Mouse (Mus musculus) midbrain, embryonic 15.5 days (tissue): ENCODE measurements around the gene Hist2h2ac. TPM values are rescaled to one million over a fixed set of nuclear protein-coding genes. Genes with fewer than 3 reads are reported as not detected.
"Not testable (repeated sequence)": the region's sequence is repeated elsewhere in the genome, so short reads cannot be mapped to it uniquely, and the experiment has no call there.

ENCODE experiments used
- ATAC-seq: fragments of 200-750 bp; cut with Nextera tagmentation; replicated peaks from 2 replicates; pipeline ENCODE4 v1.8.0; 2017; ENCODE audit warnings: moderate TSS enrichment
- H3K27ac ChIP-seq: fragments of 300-500 bp; sonication (generic); 2 replicates; pipeline ENCODE4 v1.5.1; 2015; ENCODE audit warnings: mild to moderate bottlenecking, inconsistent platforms
- H3K27me3 ChIP-seq: fragments of 300-500 bp; sonication (generic); replicated peaks from 2 replicates; pipeline ENCODE4 v1.6.1; 2015; ENCODE audit warnings: inconsistent platforms
- H3K36me3 ChIP-seq: fragments of 300-500 bp; sonication (generic); replicated peaks from 2 replicates; pipeline ENCODE4 v1.6.1; 2015; ENCODE audit warnings: inconsistent platforms
- H3K4me1 ChIP-seq: fragments of 300-500 bp; sonication (generic); 2 replicates; pipeline ENCODE4 v1.6.1; 2015; ENCODE audit warnings: inconsistent platforms
- H3K4me2 ChIP-seq: fragments of 300-500 bp; sonication (generic); 2 replicates; pipeline ENCODE4 v1.6.1; 2015; ENCODE audit warnings: inconsistent platforms, mild to moderate bottlenecking, moderate library complexity
- H3K4me3 ChIP-seq: fragments of 300-500 bp; sonication (generic); 2 replicates; pipeline ENCODE4 v1.5.1; 2015; ENCODE audit warnings: mild to moderate bottlenecking, inconsistent platforms
- H3K9ac ChIP-seq: fragments of 300-500 bp; sonication (generic); 2 replicates; pipeline ENCODE4 v1.6.1; 2015; ENCODE audit warnings: mild to moderate bottlenecking, inconsistent platforms
- H3K9me3 ChIP-seq: fragments of 300-500 bp; sonication (generic); 2 replicates; pipeline ENCODE4 v1.6.1; 2016; ENCODE audit warnings: inconsistent platforms
- WGBS: fragments of 180-500 bp; shearing (Covaris S2); methylation state at CpG from one replicate; pipeline ENCODE4 v1.1.7; 2015; ENCODE audit warnings: mixed read lengths; 5-methylcytosine and 5-hydroxymethylcytosine counted together
- polyA plus RNA-seq: library from polyadenylated mRNA; unstranded; fragments of >200 nt; fragmentation: Nextera tagmentation; extraction: Ambion mirVana; gene quantifications from 2 replicates; pipeline ENCODE4 v1.2.1, GENCODE M21; 2015

The Hist2h2ac gene
- polyA plus RNA-seq, 1 experiment from 2014 or later = 1.8 TPM

DNA sequence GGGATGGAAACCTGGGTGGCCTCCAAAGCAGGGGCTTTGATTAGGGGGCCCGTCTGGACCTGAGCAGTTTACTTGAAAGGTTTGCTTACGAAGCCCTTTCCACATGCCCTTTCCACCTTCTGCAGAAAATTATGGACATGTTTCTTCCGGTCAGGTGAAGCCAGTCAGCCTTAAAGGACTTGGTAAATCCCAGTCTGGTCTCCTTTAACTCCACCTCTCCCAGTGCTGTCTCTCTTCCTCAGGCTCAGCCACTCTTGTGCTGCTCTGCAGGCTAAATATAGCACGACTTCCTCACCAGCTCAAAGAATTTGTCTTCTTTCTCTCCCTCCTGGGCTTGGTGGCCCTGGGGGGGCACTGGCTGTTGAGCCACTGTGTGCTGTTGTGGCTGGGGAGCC is 38.3 kb downstream of the Hist2h2ac start:
- Histone ChIP-seq H3K9ac (peak overlapping the region; percentile 84), H3K4me2 (peak overlapping the region; percentile 70), H3K4me3 (peak overlapping the region; percentile 57), H3K4me1 (peaks cover 36% of the 10 kb centered on the region), H3K27ac (peak overlapping the region; percentile 84), H3K36me3 (peaks cover 20% of the 10 kb centered on the region; the same call in 1 of the 2 replicates), H3K9me3 (no peaks in the 10 kb centered on the region), H3K27me3 (no peaks in the 10 kb centered on the region)
- WGBS = 27% methylated on average over 4 of the region's 4 CpGs
- 0 out of 2 replicates have a peak, but pooled peaks have one; percentile 8 for ATAC-seq

DNA sequence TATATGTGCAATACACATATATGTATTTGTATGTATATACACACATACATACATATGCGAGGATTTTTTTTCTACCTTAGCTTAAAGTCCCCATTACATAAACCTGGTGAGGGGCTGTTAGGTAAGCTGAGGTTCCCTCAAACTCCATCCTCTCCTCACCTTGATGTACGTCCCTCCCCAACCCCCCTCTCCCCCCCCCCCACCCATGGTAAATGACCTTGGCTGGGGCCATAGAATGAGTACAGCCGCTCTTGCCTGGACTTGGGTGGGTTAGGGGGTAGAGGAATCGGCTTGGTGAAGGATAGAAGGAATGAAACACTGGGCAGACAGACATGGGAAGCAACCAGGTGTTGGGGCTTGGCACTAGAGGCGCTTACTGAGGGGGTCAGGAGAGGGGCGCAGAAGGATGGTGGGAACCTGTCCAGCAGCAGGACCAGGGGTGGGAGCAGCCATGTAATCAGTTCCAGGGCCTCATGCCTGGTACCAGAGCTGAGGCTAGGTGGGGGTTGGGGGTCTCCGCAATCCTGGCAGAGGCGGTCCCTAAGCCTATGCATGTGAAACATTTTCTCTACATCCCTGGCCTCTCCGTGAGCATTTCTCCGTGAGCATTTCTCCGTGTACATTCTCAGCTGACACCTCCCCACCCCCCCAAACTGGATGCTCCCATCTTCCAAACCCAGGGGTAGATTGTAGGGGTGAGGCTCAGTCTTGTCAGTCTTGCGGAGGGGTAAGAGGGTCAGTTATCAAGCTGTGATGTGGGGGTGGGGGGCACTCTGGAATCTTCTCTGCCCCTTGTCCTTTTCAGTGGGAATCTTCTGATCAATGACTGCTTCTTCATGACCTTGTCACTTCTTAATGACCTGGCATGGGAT is 38.9 kb downstream of the Hist2h2ac start:
- H3K4me2 ChIP-seq = peak overlapping the region; percentile 70
- no peaks in the 10 kb centered on the region for H3K9me3 ChIP-seq
- WGBS = 22% methylated on average over 12 of the region's 12 CpGs
- H3K27ac ChIP-seq = peak overlapping the region; percentile 84
- H3K4me1 ChIP-seq = peaks cover 36% of the 10 kb centered on the region
- H3K36me3 ChIP-seq = peaks cover 18% of the 10 kb centered on the region; the same call in 1 of the 2 replicates
- H3K9ac ChIP-seq = peak overlapping the region; percentile 84
- ATAC-seq = peak; percentile 61
- H3K27me3 ChIP-seq = no peaks in the 10 kb centered on the region
- H3K4me3 ChIP-seq = peak overlapping the region; percentile 57

DNA sequence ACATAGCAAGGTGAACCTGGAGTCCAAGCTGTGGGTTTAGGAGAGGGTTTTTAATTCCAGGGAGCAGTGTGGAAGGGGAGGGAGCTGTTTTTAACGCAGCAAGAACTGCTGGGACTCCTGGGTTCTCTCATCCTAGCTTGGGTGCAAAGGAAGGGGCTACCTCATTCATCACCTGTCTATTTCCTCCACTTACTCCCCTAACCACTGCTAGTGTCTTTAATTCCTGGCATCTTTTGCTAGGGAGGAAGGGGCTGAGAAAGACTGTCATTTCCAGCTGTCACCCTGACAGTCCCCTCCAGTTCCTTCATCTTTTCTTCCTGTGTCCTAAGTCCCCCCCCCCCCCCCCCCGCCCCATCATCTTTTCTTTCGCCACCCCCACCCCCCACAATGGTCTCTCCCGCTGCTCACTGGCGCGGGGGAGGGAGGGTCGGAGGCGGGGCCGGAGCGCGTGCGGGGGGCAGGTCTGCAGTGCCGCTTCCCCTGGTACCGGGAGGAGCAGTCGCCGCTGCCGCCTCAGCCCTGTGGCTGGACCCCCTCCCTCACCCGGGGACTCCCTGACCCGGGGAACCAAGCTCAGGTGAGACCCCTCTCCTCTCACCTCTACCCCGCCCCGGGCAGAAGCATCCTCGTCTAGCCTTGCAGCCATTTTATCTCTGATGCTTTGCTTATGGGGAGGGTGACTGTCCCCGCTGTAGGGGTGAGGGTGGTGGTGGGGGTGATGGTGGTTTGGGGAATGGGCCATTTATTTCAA is 39.8 kb downstream of the Hist2h2ac start, which contains the start of gene Sv2a:
Gene Sv2a, plus strand, starts transcription at position 425 of the 751 bp plus-strand sequence.
- no peaks in the 10 kb centered on the region for H3K9me3 ChIP-seq
- H3K4me2 ChIP-seq = peak within 1 kb of the TSS; percentile 70
- H3K27me3 ChIP-seq = no peaks in the 10 kb centered on the region
- peak within 1 kb of the TSS; percentile 57 for H3K4me3 ChIP-seq
- H3K27ac ChIP-seq = peak within 1 kb of the TSS; percentile 84
- H3K9ac ChIP-seq = peak within 1 kb of the TSS; percentile 84
- H3K4me1 ChIP-seq = peaks cover 36% of the 10 kb centered on the region
- H3K36me3 ChIP-seq = peaks cover 25% of the 10 kb centered on the region; the same call in 1 of the 2 replicates
- under 1% methylated on average over 16 of the region's 23 CpGs for WGBS
- ATAC-seq = peak; percentile 75

DNA sequence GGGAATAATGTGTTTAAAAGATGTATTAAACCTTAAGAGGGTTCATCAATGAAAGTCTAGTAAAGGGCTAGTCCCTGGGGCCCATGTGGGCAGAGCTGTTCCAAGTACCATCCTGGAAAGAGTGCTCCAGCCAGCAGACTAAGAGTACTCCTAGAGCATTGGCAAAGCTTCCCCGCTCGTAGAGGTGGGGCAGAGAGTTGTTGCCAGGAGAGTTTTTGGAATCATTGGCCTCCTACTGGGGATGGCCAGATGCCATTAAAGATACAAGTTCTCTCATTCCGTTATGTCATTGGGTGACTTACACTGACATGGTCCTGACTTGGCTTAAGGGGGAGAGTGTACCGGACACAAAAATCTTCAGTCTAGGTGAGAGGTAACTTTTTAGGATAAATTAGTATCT is 41.1 kb downstream of the Hist2h2ac start:
- H3K36me3 ChIP-seq = peaks cover 26% of the 10 kb centered on the region; the same call in 1 of the 2 replicates
- ATAC-seq = no peak
- H3K4me3 ChIP-seq = no peak overlapping the region
- WGBS = 66% methylated on average over 4 of the region's 4 CpGs
- peaks cover 36% of the 10 kb centered on the region for H3K4me1 ChIP-seq
- no peaks in the 10 kb centered on the region for H3K9me3 ChIP-seq
- no peak overlapping the region for H3K27ac ChIP-seq
- no peaks in the 10 kb centered on the region for H3K27me3 ChIP-seq
- no peak overlapping the region for H3K4me2 ChIP-seq
- no peak overlapping the region for H3K9ac ChIP-seq

DNA sequence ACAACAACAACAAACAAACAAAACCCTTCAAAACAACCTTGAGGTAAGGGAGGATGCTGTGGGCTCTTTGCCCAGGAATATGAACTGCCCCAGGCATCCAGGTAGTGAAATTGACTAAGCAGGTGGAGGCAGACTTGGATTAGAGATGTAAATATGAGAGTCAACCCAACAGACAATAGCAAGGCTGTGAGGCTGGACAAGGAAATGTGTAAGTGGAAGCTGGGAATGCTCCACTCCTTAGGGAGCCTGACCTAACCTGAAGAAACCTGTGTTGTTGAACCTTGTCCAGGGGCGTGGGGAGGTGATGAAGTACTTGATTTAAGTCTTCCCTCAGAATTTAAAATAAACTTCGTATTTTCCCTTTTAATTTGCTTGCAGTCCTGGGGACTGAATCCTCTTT is 41.8 kb downstream of the Hist2h2ac start:
- no peak overlapping the region for H3K27ac ChIP-seq
- H3K4me2 ChIP-seq = no peak overlapping the region
- H3K9ac ChIP-seq = no peak overlapping the region
- ATAC-seq = no peak
- H3K27me3 ChIP-seq = no peaks in the 10 kb centered on the region
- 84% methylated on average over 2 of the region's 2 CpGs for WGBS
- no peak overlapping the region for H3K4me3 ChIP-seq
- no peaks in the 10 kb centered on the region for H3K9me3 ChIP-seq
- H3K36me3 ChIP-seq = peaks cover 28% of the 10 kb centered on the region; the same call in 1 of the 2 replicates
- H3K4me1 ChIP-seq = peaks cover 42% of the 10 kb centered on the region

DNA sequence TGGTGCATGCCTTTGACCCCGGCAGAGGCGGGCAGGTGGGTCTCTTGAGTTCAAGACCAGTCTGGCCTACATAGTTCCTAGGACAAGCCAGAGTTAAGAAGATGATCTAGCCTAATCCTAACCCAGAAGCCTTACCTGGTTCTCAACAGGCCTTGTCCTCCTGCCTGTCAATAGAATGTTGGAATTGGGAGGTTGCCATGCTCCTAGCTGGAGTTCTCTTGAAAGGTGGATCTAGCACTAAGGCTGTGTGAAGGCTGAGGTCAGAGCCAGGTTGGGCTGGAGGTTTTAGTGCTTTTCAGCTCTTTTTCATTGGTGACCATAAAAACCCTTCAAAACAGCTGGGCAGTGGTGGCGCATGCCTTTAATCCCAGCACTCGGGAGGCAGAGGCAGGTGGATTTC is 42.3 kb downstream of the Hist2h2ac start:
- Histone ChIP-seq H3K4me1 (peaks cover 42% of the 10 kb centered on the region), H3K9ac (no peak overlapping the region), H3K27me3 (no peaks in the 10 kb centered on the region), H3K4me3 (no peak overlapping the region), H3K9me3 (no peaks in the 10 kb centered on the region), H3K36me3 (peaks cover 28% of the 10 kb centered on the region; the same call in 1 of the 2 replicates), H3K4me2 (no peak overlapping the region), H3K27ac (no peak overlapping the region)
- no peak for ATAC-seq
- WGBS = 93% methylated on average over 4 of the region's 4 CpGs

DNA sequence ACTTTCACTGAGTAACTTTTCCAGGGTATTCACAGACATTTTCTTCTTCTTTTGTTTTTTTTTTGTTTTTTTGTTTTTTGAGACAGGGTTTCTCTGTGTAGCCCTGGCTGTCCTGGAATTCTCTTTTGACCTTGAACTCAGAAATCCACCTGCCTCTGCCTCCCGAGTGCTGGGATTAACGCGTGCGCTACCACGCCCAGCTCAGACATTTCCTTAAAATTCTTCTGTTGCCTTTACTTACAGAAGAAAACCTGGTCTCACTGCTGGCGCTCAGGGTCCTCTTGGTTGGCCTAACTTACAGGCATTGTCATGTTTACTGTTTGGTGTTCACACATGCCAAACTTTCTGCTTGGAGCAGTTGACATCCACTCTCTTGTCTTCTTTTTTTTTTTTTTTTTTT is 45.4 kb downstream of the Hist2h2ac start:
- no peak for ATAC-seq
- Histone ChIP-seq H3K27me3 (no peaks in the 10 kb centered on the region), H3K36me3 (peaks cover 28% of the 10 kb centered on the region; the same call in 1 of the 2 replicates), H3K4me1 (peaks cover 44% of the 10 kb centered on the region), H3K4me3 (no peak overlapping the region), H3K27ac (no peak overlapping the region), H3K9me3 (no peaks in the 10 kb centered on the region), H3K9ac (no peak overlapping the region), H3K4me2 (no peak overlapping the region)
- WGBS = 94% methylated on average over 6 of the region's 6 CpGs

DNA sequence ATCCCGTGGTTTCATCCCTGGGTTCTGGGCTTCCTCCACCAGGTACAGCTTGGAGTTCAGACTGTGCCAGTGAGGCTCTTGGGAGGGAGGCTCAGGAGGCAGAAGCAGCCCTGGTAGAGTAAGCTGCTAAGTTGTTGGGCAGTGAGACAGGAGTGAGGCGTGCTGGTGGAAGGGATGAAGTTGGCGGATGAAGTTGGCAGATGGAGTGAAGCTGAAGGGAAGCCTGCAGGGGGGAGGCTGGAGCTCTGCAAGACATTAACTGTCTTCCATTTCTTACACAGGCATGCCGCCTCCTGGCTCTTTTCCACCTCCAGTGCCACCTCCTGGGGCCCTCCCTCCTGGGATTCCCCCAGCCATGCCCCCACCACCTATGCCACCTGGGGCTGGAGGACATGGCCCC is 46.6 kb downstream of the Hist2h2ac start:
- not testable (repeated sequence) for H3K27me3 ChIP-seq, H3K9ac ChIP-seq, H3K4me3 ChIP-seq, ATAC-seq, H3K9me3 ChIP-seq, H3K27ac ChIP-seq
- peaks cover 44% of the 10 kb centered on the region for H3K4me1 ChIP-seq
- 75% methylated on average over 4 of the region's 4 CpGs for WGBS
- peaks cover 28% of the 10 kb centered on the region; the same call in 1 of the 2 replicates for H3K36me3 ChIP-seq
- 0 out of 2 replicates have a peak overlapping the region, but pooled peaks have one; percentile 1 for H3K4me2 ChIP-seq

DNA sequence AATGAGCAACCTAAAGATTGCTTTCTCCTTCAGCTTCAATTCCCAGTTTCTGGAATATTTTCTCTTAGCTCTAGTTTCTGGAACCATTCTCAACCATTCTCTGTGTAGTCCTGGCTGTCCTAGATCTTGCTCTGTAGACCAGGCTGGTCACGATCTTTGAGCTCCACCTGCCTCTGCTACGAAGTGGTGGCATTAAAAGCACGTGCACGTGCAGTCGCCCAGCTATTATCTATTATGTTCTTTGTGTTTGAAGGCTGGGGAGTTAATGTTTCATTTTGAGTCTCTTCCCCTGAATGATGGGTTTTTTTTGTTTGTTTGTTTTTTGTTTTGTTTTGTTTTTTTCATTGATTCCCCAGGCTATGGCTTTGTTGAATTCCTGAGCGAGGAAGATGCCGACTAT is 47.5 kb downstream of the Hist2h2ac start:
- Histone ChIP-seq H3K4me2 (peak overlapping the region; percentile 98), H3K27ac (no peak overlapping the region), H3K4me1 (peaks cover 44% of the 10 kb centered on the region), H3K4me3 (peak overlapping the region; percentile 91), H3K9ac (peak overlapping the region; percentile 75), H3K27me3 (no peaks in the 10 kb centered on the region), H3K9me3 (no peaks in the 10 kb centered on the region), H3K36me3 (peaks cover 24% of the 10 kb centered on the region; the same call in 1 of the 2 replicates)
- no peak for ATAC-seq
- 37% methylated on average over 7 of the region's 7 CpGs for WGBS

DNA sequence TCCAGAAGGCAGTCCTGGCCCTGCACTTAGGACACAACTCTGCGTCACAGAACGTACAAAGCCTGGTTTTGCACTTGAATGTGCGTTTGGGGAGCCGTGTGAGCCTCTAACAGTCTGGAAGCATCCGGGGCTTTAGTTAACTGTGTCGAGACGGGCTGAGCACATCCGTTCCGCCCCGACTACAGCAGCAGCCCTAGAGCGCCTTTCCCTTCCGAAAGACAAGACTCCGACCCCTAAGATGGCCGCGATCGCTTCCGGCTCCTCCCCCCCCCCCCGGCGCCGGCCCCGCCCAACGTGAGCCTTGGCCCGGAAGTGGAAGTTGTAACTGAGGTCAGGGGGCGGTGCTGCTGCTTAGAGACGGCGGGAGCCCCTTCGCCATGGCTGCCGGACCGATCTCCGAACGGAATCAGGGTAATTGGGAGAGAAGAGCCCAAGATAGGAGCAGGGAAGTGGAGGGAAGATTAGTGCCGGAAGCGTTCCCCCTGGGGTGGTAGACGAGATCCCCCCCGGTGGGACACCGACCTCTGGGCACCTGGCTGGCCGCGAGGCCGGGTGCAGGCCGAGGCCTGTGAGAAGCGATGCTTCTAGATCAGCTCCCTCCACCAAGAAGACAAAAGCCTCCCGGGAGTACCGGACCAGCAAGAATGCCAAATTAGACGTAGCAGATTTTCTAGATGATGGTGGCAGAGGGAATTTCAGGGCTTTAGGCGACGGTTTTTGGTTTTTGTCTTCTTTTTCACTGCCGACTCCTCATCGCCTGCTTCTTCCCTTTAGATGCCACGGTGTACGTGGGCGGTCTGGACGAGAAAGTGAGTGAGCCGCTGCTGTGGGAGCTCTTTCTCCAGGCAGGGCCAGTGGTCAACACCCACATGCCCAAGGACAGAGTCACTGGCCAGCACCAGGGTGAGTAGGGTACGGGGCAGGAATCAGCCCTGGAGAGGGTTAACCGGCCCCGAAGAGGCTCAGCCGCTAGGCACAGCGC is 48.2 kb downstream of the Hist2h2ac start, which contains the start of gene Sf3b4:
Gene Sf3b4, plus strand, starts transcription at position 136 of the 982 bp plus-strand sequence.
- peak within 1 kb of the TSS; percentile 99 for H3K27ac ChIP-seq
- peak within 1 kb of the TSS; percentile 91 for H3K4me3 ChIP-seq
- ATAC-seq = peak; percentile 93
- H3K9ac ChIP-seq = peak within 1 kb of the TSS; percentile 89
- H3K27me3 ChIP-seq = no peaks in the 10 kb centered on the region
- H3K4me2 ChIP-seq = peak within 1 kb of the TSS; percentile 98
- WGBS = under 1% methylated on average over 53 of the region's 58 CpGs
- no peaks in the 10 kb centered on the region for H3K9me3 ChIP-seq
- H3K36me3 ChIP-seq = peaks cover 19% of the 10 kb centered on the region; the same call in 1 of the 2 replicates
- H3K4me1 ChIP-seq = peaks cover 44% of the 10 kb centered on the region

DNA sequence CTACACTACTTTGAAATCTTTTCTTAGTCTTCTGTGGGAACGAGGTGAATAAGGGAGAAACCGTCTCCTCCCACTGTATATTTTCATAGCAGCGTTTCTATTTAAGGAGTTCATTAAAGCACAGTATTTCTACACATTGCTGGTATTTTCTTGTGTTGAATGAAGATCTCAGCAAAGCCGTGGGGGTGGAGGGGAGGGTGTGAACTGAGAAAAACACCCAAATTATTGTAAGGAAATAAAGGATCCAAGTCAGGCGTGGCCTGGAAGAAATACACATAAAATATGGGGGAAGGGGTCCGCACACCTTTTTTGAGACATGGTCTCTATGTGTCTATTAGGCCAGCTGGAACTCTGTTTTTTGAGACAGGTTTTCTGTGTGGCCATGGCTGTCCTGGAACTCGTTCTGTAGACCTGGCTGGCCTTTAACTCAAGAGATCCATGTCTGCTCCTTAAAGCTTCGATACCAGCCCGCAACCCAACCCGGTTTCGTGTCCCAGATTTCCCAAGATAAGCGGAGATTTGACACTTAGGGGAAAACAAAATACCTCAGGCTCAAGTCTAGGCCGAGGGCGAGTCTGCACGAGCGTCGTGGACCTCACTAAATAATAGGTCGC is 49.0 kb downstream of the Hist2h2ac start:
- Histone ChIP-seq H3K9ac (peak overlapping the region; percentile 89), H3K4me2 (peak overlapping the region; percentile 98), H3K27me3 (no peaks in the 10 kb centered on the region), H3K36me3 (peaks cover 17% of the 10 kb centered on the region; the same call in 1 of the 2 replicates), H3K4me1 (peaks cover 44% of the 10 kb centered on the region), H3K4me3 (peak overlapping the region; percentile 91), H3K27ac (peak overlapping the region; percentile 99), H3K9me3 (no peaks in the 10 kb centered on the region)
- 19% methylated on average over 18 of the region's 18 CpGs for WGBS
- ATAC-seq = peak; percentile 28
